Mouse (Mus musculus) bone marrow macrophage, adult 2 months (primary cell): Measurements from ENCODE around the gene Asb15.

Experiments used
- CTCF ChIP-seq: IDR thresholded peaks from 2 replicates; pipeline ENCODE4 v1.5.1; 2012; ENCODE audit warnings: low read depth, mild to moderate bottlenecking, low read length, moderate library complexity
- POLR2A ChIP-seq: IDR thresholded peaks from 2 replicates; pipeline ENCODE4 v1.6.1; 2012; ENCODE audit warnings: mild to moderate bottlenecking, low read depth, low read length, borderline replicate concordance

DNA sequence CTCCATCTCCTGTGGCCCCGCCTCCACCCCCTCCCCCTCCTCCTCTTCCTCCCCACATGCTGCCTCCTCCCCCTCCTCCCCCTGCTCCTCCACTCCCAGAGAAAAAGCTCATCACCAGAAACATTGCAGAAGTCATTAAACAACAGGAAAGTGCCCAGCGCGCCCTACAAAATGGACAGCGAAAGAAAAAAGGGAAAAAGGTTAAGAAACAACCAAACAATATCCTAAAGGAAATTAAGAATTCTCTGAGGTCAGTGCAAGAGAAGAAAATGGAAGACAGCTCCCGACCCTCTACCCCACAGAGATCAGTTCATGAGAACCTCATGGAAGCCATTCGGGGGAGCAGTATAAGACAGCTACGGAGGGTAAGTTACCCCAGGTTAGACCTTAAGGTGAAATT lies 76.3 kb downstream of the Asb15 start:
- no peak for TF ChIP-seq CTCF
- TF ChIP-seq POLR2A = no peak
